Mouse (Mus musculus): Measurements from ENCODE around the gene Emilin1. TPM values are rescaled to one million over a fixed set of nuclear protein-coding genes. Genes with fewer than 3 reads are reported as not detected.

Gene Emilin1
- polyA plus RNA-seq, 1 experiment from 2014 or later = 187 TPM

GRCm38 (mm10) chr5:30952551-30952950, 39.3 kb downstream of the Emilin1 start:
- Histone ChIP-seq H3K36me3 (ENCODE audit: control insufficient read depth, insufficient read depth, low read length) (peaks cover 40% of the 10 kb centered on the region), H3K4me2 (ENCODE audit: low read length) (no peak overlapping the region), H3K27me3 (replicated peaks; ENCODE audit: control insufficient read depth, insufficient read depth, low read length) (no peaks in the 10 kb centered on the region), H3K9ac (ENCODE audit: low read length) (no peak overlapping the region), H3K4me1 (replicated peaks; ENCODE audit: control insufficient read depth, insufficient read depth, low read length) (peaks cover 8% of the 10 kb centered on the region; the same call in 1 of the 2 replicates), H3K27ac (ENCODE audit: low read depth) (no peak overlapping the region), H3K4me3 (ENCODE audit: low read depth, low read length) (no peak overlapping the region), H3K9me3 (ENCODE audit: control insufficient read depth, low read length) (no peaks in the 10 kb centered on the region)
- DNase-seq (ENCODE audit: low spot score) = no peak
- 85% methylated on average over 5 of the region's 5 CpGs for WGBS
- no peak for ATAC-seq (replicated peaks; ENCODE audit: low FRiP score, low TSS enrichment, low read depth)

GRCm38 (mm10) chr5:30954065-30954464, 40.9 kb downstream of the Emilin1 start:
- no peak overlapping the region for H3K9ac ChIP-seq (ENCODE audit: low read length)
- peaks cover 23% of the 10 kb centered on the region for H3K4me1 ChIP-seq (replicated peaks; ENCODE audit: control insufficient read depth, insufficient read depth, low read length)
- no peak overlapping the region for H3K4me3 ChIP-seq (ENCODE audit: low read depth, low read length)
- WGBS = 93% methylated on average over 6 of the region's 6 CpGs
- H3K27me3 ChIP-seq (replicated peaks; ENCODE audit: control insufficient read depth, insufficient read depth, low read length) = no peaks in the 10 kb centered on the region
- peaks cover 50% of the 10 kb centered on the region for H3K36me3 ChIP-seq (ENCODE audit: control insufficient read depth, insufficient read depth, low read length)
- ATAC-seq (replicated peaks; ENCODE audit: low FRiP score, low TSS enrichment, low read depth) (no peak), DNase-seq (ENCODE audit: low spot score) (no peak)
- no peak overlapping the region for H3K4me2 ChIP-seq (ENCODE audit: low read length)
- no peak overlapping the region for H3K27ac ChIP-seq (ENCODE audit: low read depth)
- H3K9me3 ChIP-seq (ENCODE audit: control insufficient read depth, low read length) = no peaks in the 10 kb centered on the region

GRCm38 (mm10) chr5:30954556-30954955, 41.4 kb downstream of the Emilin1 start:
- no peak for ATAC-seq (replicated peaks; ENCODE audit: low FRiP score, low TSS enrichment, low read depth)
- Histone ChIP-seq H3K9ac (ENCODE audit: low read length) (no peak overlapping the region), H3K27ac (ENCODE audit: low read depth) (no peak overlapping the region), H3K4me3 (ENCODE audit: low read depth, low read length) (no peak overlapping the region), H3K4me2 (ENCODE audit: low read length) (no peak overlapping the region), H3K27me3 (replicated peaks; ENCODE audit: control insufficient read depth, insufficient read depth, low read length) (no peaks in the 10 kb centered on the region), H3K36me3 (ENCODE audit: control insufficient read depth, insufficient read depth, low read length) (peaks cover 50% of the 10 kb centered on the region), H3K9me3 (ENCODE audit: control insufficient read depth, low read length) (no peaks in the 10 kb centered on the region), H3K4me1 (replicated peaks; ENCODE audit: control insufficient read depth, insufficient read depth, low read length) (peaks cover 22% of the 10 kb centered on the region)
- WGBS = 91% methylated on average over 9 of the region's 9 CpGs
- no peak for DNase-seq (ENCODE audit: low spot score)

- Histone ChIP-seq H3K4me1 (replicated peaks; ENCODE audit: control insufficient read depth, insufficient read depth, low read length) (peaks cover 17% of the 10 kb centered on the region), H3K4me3 (ENCODE audit: low read depth, low read length) (no peak overlapping the region), H3K9ac (ENCODE audit: low read length) (no peak overlapping the region), H3K36me3 (ENCODE audit: control insufficient read depth, insufficient read depth, low read length) (peaks cover 50% of the 10 kb centered on the region), H3K27me3 (replicated peaks; ENCODE audit: control insufficient read depth, insufficient read depth, low read length) (no peaks in the 10 kb centered on the region), H3K9me3 (ENCODE audit: control insufficient read depth, low read length) (no peaks in the 10 kb centered on the region), H3K4me2 (ENCODE audit: low read length) (no peak overlapping the region), H3K27ac (ENCODE audit: low read depth) (no peak overlapping the region)
- no peak for ATAC-seq (replicated peaks; ENCODE audit: low FRiP score, low TSS enrichment, low read depth)
- 91% methylated on average over 6 of the region's 6 CpGs for WGBS
- no peak for DNase-seq (ENCODE audit: low spot score)
Measured at GRCm38 (mm10) chr5:30955751-30956150, 42.5 kb downstream of the Emilin1 start.

GRCm38 (mm10) chr5:30957891-30958290, 44.7 kb downstream of the Emilin1 start:
- no peak for ATAC-seq (replicated peaks; ENCODE audit: low FRiP score, low TSS enrichment, low read depth)

DNA sequence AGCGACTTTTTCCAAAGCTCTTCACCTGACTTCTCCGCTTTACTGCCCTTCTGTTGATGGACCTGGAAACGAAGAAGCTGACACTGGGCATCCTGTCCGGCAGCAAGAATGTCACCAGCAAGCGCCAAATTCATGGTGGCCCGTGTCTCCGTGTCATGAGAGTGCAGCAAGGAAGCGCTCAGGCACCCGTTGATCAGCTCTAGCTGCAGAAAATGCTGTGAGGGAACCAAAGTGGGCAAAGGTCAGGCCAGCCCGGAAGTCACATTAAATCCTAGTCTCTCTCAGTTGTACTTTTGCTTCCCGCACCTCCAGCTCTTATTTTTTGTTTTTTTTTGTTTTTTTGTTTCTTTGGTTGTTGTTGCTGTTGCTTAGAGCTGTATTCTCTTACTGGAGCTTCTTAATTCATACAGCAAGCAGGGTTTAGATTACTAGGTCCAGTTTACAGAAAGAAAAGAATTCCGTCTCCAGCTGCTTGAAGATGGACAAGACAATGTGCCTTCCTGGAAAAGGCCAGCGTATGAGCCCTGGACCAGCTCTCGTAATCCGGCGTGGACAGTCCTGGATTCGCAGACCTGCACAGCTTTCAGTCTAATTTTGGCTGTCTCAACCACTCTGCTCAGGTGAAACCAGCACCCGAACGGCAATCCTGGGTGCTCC, 46.1 kb downstream of the Emilin1 start:
- DNase-seq (ENCODE audit: low spot score) (no peak), ATAC-seq (replicated peaks; ENCODE audit: low FRiP score, low TSS enrichment, low read depth) (no peak)
- Histone ChIP-seq H3K9me3 (ENCODE audit: control insufficient read depth, low read length) (no peaks in the 10 kb centered on the region), H3K27me3 (replicated peaks; ENCODE audit: control insufficient read depth, insufficient read depth, low read length) (no peaks in the 10 kb centered on the region), H3K4me2 (ENCODE audit: low read length) (peak overlapping the region; percentile 82), H3K36me3 (ENCODE audit: control insufficient read depth, insufficient read depth, low read length) (peaks cover 29% of the 10 kb centered on the region), H3K4me3 (ENCODE audit: low read depth, low read length) (peak overlapping the region; percentile 79), H3K9ac (ENCODE audit: low read length) (peak overlapping the region; percentile 80), H3K4me1 (replicated peaks; ENCODE audit: control insufficient read depth, insufficient read depth, low read length) (peaks cover 17% of the 10 kb centered on the region), H3K27ac (ENCODE audit: low read depth) (peak overlapping the region; percentile 82)
- WGBS = 26% methylated on average over 19 of the region's 19 CpGs

More at GRCm38 (mm10) chr5:30957891-30958290, 44.7 kb downstream of the Emilin1 start:
- Histone ChIP-seq H3K9ac (ENCODE audit: low read length) (no peak overlapping the region), H3K4me1 (replicated peaks; ENCODE audit: control insufficient read depth, insufficient read depth, low read length) (peaks cover 17% of the 10 kb centered on the region), H3K36me3 (ENCODE audit: control insufficient read depth, insufficient read depth, low read length) (peaks cover 42% of the 10 kb centered on the region), H3K27me3 (replicated peaks; ENCODE audit: control insufficient read depth, insufficient read depth, low read length) (no peaks in the 10 kb centered on the region), H3K9me3 (ENCODE audit: control insufficient read depth, low read length) (no peaks in the 10 kb centered on the region), H3K4me3 (ENCODE audit: low read depth, low read length) (no peak overlapping the region), H3K4me2 (ENCODE audit: low read length) (no peak overlapping the region), H3K27ac (ENCODE audit: low read depth) (no peak overlapping the region)
- 89% methylated on average over 6 of the region's 6 CpGs for WGBS
- no peak for DNase-seq (ENCODE audit: low spot score)

DNA sequence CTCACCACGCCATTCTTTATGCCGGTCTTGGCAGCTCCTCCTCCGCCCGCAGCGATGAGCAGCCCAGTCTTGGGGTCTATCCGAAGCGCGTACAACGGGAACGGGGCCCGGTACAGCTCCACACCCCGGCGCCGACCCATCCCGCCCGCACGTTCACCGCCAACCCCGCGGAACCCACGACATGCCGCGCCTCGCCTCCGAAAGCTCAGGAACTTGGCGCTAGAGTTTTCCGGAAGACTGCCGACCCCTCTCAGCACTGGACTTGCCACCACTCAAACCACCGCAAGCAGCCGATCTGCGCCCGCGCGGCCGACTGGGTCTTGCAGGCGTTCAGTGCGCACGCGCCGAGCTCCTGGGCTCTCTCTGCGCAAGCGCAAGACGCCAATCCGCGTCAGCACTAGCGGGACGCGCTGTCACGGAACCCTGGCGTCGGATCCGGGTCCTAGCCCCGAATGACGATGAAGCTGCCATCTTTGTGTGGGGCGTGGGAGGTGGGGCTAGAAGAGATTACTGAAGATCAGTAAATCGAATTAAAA, 46.8 kb downstream of the Emilin1 start, which contains the start of gene Preb:
TSS of gene Preb (minus strand) at position 396 of the 536 bp plus-strand sequence.
- H3K27ac ChIP-seq (ENCODE audit: low read depth) = peak within 1 kb of the TSS; percentile 82
- peak within 1 kb of the TSS; percentile 80 for H3K9ac ChIP-seq (ENCODE audit: low read length)
- no peaks in the 10 kb centered on the region for H3K9me3 ChIP-seq (ENCODE audit: control insufficient read depth, low read length)
- peak; percentile 92 for ATAC-seq (replicated peaks; ENCODE audit: low FRiP score, low TSS enrichment, low read depth)
- peak; percentile 97 for DNase-seq (ENCODE audit: low spot score)
- peak within 1 kb of the TSS; percentile 82 for H3K4me2 ChIP-seq (ENCODE audit: low read length)
- no peaks in the 10 kb centered on the region for H3K27me3 ChIP-seq (replicated peaks; ENCODE audit: control insufficient read depth, insufficient read depth, low read length)
- peaks cover 17% of the 10 kb centered on the region for H3K4me1 ChIP-seq (replicated peaks; ENCODE audit: control insufficient read depth, insufficient read depth, low read length)
- peaks cover 22% of the 10 kb centered on the region for H3K36me3 ChIP-seq (ENCODE audit: control insufficient read depth, insufficient read depth, low read length)
- H3K4me3 ChIP-seq (ENCODE audit: low read depth, low read length) = peak within 1 kb of the TSS; percentile 79
- WGBS = under 1% methylated on average over 56 of the region's 56 CpGs

GRCm38 (mm10) chr5:30960814-30961213, 47.6 kb downstream of the Emilin1 start:
- Histone ChIP-seq H3K27ac (ENCODE audit: low read depth) (peak overlapping the region; percentile 82), H3K4me2 (ENCODE audit: low read length) (peak overlapping the region; percentile 71), H3K36me3 (ENCODE audit: control insufficient read depth, insufficient read depth, low read length) (peaks cover 14% of the 10 kb centered on the region), H3K27me3 (replicated peaks; ENCODE audit: control insufficient read depth, insufficient read depth, low read length) (no peaks in the 10 kb centered on the region), H3K9me3 (ENCODE audit: control insufficient read depth, low read length) (no peaks in the 10 kb centered on the region), H3K4me3 (ENCODE audit: low read depth, low read length) (peak overlapping the region; percentile 79), H3K9ac (ENCODE audit: low read length) (no peak overlapping the region), H3K4me1 (replicated peaks; ENCODE audit: control insufficient read depth, insufficient read depth, low read length) (peaks cover 17% of the 10 kb centered on the region)
- no peak for DNase-seq (ENCODE audit: low spot score)
- whole genome bisulfite sequencing = 90% methylated on average over 2 of the region's 2 CpGs
- ATAC-seq (replicated peaks; ENCODE audit: low FRiP score, low TSS enrichment, low read depth) = no peak
